Mouse (Mus musculus): ENCODE measurements around the gene Pigw.
"Not testable (repeated sequence)": the region's sequence is repeated elsewhere in the genome, so short reads cannot be mapped to it uniquely, and the experiment has no call there.

The Pigw gene

DNA sequence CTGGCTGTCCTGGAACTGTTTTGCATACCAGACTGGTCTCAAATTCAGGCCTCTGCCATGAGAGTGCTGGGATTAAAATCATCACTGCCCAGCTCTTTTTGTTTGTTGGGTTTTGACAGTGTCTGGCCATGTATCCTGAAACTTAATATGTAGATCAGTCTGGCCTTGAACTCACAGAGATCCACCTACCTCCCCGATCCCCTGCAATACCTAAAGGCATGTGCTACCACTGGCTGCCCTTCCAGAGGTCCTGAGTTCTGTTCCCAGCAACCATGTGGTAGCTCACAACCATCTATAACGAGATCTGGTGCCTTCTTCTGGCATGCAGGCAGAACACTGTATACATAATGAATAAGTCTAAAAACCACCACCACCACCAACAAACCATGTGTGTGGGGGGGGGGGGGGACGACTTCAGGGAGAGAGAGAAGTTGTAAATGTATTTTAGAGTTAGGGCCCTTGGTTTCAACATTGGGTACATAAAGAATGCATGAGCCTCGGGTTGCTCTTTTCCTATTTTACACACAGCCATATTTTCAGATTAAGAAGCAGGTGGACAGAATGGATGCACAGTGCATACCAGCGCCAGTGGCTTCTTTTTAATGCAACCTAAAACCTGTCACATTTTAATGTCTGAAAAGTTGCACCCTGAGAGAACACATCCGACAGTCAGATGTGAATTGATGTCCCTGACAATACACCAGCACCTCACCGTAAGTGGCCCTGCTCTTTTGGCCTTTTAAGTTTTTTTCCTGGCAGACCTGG lies 896 bp downstream of the Pigw start:
- no peak for DNase-seq (ENCODE audit: low read depth, low spot score)

DNA sequence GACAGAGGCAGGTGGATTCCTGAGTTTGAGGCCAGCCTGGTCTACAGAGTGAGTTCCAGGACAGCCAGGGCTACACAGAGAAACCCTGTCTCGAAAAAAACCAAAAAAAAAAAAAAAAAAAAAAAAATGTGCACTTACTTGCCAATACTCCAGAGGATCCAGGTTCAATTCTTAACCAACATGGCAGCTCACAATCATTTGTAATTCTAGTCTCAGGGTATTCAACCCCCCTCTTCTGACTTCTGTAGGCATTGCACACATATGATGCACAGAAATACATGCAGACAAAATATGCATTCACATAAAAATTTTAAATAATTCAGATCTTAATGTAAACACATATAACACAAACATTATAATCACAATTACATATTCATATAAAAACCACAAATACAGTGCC lies 4.1 kb downstream of the Pigw start:
- not testable (repeated sequence) for DNase-seq (ENCODE audit: low read depth, low spot score)

DNA sequence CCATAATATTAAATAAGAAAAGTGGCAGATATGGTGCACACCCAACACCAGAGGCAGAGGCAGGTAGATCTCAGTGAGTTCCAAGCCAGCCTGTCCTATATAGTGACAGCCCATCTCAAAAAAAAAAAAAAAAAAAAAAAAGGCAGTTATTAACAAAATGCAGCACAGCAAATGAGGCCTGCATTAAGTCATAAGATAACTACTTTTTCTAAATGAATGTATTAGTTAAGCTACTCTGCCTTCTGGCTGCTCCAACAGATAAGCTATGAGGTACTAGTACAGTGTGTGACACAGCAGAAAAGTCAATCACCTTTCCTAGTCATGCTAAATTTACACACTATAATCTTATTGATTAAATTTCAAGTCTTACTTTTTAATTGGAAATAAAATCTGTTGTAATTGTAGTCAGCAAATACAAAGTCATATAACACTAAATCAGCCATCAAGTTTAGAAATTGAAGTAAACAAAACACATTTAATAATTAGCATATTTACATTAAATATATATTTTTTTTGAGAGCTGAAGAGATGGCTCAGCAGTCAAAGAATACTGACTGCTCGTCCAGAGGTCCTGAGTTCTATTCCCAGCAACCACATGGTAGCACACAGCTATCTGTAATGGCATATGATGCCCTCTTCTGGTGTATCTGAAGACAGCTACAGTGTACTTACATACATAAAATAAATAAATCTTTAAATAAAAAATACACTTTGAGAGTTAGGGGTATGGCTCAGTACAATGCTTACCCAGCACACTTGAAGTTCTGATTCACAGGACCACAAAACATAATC lies 6.8 kb downstream of the Pigw start:
- no peak for DNase-seq (ENCODE audit: low read depth, low spot score)

DNA sequence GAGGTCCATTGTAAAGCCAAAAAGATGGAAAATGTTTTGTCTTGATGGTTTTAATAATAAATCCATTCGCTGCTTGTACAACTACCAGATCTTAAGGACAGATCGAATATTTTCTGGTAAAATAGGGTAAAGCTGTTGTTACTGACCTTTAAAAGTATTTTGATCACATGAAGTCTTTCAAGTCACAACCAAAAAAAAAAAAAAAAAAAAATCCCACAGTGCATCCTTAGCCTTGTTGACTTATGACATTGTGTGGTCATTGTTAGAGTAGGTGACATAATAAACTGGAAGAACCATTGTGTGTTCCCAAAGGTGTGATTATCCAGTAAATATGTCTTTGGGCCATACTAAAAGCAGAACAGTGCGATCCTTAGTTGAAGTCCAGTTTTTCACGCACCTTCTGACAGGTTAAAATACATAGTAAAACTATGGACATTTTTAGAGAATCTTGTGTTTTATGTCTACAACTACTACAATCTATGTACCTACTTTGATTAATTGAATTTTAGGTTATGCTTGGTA lies 8.5 kb downstream of the Pigw start:
- DNase-seq (ENCODE audit: low read depth, low spot score), result no peak

DNA sequence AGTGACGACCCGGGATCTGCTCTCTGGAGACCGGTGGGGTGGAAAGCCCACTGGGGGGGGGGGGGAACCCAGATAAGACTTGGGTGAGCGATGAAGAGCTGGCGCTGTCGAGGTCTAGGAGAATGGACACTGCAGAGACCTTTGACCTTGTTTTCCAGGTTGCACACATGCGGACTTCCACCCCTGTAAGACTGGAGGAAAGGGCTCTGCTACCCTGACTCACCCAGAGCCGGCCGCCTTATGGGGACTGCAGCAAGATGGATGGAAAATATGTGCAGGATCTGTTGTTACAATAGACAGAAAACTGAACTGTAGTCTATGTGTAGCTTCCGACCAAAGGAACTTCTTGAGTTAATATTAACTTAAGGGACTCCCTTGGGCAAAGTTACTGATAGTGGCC lies 9.0 kb downstream of the Pigw start:
- no peak for DNase-seq (ENCODE audit: low read depth, low spot score)

DNA sequence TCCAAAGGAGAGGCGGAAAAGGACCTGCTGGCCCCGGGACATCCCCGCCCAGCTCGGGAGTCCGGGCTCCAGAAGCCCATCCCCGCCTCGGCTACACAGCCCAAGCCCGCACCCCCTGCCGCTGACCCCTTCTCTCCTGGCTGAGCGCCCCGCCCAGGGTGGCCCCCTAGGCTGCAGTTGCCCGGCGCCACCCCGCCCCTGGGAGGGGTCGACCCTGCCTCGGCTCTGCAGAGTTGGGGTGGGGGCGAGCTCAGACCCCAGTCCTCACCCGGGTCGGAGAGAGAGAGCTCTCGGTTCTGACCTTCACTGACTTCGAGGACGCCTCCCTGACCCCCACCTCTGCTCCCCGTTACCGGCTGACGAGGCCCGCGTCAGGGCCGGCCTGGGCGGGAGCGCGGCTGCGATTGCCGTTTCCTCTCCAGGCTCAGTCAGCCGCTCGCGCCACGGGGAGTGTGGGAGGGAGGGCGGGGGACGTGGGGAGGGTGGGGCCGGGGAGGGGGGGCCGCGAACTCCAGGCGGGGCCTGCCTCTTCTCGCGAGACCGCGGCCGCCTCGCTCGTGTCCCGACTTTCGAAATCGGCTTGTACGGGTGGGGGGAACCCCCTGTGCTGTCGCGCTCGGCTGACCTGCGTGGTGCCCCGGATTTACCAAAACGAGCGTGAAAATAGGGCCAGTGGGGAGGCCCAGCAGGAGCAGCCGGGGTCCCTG lies 9.6 kb downstream of the Pigw start, which contains the start of gene Ggnbp2:
Gene Ggnbp2 (minus strand): TSS at position 481 of the 707 bp plus-strand sequence.
- DNase-seq (ENCODE audit: low read depth, low spot score), result peak; percentile 93

DNA sequence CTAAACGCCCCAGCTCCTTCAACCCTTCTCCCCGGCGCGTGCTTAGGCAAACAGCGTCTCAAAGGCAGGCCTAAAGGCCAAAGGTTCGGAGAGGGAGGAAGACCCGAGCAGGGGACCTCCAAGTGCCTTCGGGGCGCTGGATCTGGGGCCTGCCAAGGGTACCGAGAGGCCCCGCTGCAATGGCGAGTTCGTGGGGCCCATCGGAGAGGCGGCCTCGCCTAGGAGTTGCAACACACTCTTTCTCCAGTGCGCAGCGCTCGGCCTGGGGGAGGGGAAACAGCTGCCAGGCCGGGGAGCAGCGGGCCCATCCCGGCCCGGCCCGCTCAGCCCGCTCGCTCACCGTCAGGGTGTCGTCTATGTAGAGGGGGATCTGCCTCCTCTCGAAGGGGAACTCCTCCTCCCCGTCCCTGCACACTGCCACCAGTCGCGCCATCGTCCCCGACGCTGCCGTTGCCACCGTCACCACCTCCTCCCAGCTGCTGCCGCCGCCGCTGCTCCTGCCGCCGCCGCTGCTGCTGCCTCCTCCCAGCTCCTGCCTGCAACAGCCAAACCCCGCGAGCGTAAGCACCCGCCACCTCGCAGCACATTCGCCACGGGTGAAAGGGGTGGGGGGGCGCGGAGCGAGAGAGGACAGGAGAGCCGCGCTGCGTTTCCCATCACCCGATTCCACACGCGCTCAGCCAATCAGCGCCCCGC lies 10.4 kb downstream of the Pigw start:
- DNase-seq (ENCODE audit: low read depth, low spot score), result peak; percentile 97

DNA sequence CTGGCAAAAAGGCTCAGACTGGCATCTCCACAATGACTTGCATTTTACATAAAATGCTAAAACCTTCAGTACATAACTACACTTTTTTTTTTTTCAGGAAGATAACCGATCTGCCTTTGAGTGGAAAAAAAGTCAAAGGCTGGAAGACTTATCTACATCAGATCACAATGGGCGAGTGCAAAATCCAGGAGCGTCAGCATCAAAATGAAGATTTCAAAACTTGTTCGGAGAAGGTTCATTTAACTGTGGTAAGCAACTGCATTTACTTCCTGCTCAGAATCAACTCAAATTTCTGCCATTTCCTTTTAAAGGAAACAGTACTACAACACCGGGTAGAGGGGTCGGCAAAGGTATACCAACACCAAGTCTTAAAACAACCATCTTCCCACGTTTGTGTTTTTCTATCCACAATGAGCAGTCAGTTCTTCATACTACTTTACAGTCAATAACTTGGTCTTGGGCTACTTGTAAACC lies 11.3 kb downstream of the Pigw start:
- DNase-seq (ENCODE audit: low read depth, low spot score), result no peak

DNA sequence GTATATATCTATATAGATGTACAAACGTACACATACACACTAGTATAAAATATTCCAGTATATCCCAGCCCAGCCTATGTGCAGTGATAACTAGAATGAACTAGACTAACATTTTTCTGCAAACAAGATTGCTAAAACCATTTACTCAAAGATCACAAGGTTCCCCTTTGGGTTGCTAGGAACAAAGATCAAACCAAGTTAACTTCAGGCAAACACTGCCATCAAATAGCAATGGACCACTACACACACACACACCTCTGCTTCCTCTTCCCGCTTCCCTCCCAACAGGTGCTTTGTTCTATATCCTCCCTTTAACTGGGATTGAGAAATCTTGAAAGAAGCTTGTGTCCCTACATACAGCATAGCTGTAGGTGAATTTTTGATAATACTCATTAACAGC lies 12.5 kb downstream of the Pigw start:
- DNase-seq (ENCODE audit: low read depth, low spot score), result no peak

DNA sequence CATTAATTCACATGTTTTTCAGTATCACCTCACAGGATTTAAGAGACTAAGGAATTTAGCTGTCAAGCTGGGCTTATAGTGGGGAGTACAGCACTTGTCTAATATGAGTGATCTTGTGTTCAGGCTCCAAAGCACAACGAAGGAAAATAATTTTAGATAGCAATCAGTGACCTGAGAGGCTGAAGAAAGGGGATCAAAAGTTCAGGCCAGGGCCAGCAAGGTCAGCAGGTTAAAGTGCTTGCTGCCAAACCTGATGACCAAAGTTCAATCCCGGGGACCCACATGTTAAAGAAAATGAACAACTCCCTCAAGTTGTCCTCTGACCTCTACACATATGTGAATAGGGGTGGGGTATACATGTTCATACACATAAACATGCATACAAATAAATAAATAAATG lies 14.8 kb downstream of the Pigw start:
- DNase-seq (ENCODE audit: low read depth, low spot score), result no peak

DNA sequence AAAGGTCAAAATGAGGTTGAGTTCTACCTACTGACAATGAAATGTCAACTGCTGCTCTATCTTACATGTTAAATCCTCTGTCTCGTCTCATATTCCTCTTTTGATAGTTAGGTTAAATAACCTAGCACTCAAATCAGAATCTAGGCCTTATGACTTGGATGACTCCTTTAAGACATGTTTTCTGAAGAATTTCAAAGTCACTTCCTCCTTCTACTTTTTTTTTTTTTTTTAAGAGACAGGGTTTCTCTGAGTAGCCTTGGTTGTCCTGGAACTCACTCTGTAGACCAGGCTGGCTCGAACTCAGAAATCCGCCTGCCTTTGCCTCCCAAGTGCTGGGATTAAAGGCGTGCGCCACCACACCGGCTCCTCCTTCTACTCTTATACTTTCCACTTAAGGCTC lies 24.8 kb downstream of the Pigw start:
- DNase-seq (ENCODE audit: low read depth, low spot score), result no peak

DNA sequence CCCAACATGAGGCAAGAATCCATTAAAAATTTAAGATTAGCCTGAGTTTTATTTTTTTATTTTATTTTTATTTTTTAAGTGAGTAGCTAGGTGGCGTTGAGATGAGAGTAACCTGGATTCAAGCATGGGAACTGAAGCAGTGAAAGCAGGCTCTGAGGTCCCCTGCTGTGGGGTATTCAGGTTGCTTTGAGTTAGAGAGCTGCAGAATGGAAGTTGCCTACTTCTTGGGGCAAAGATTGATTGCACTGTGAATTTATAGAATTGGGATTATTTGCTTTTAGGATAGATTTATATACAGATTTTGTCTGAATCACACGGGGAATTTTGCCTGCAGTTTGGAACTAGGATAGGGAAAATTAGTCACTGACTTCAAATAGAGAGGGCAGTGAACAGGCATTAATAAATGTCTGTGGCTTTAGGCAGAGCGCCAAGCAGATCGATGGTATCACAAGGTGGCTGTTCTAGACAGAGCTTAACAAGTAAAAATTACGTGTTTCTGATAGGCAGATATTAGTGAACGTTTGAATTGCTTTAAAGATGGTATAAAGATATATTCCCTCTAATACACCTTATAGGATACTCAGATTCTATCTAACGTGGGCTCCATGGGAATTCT lies 32.5 kb downstream of the Pigw start:
- DNase-seq (ENCODE audit: low read depth, low spot score), result no peak

DNA sequence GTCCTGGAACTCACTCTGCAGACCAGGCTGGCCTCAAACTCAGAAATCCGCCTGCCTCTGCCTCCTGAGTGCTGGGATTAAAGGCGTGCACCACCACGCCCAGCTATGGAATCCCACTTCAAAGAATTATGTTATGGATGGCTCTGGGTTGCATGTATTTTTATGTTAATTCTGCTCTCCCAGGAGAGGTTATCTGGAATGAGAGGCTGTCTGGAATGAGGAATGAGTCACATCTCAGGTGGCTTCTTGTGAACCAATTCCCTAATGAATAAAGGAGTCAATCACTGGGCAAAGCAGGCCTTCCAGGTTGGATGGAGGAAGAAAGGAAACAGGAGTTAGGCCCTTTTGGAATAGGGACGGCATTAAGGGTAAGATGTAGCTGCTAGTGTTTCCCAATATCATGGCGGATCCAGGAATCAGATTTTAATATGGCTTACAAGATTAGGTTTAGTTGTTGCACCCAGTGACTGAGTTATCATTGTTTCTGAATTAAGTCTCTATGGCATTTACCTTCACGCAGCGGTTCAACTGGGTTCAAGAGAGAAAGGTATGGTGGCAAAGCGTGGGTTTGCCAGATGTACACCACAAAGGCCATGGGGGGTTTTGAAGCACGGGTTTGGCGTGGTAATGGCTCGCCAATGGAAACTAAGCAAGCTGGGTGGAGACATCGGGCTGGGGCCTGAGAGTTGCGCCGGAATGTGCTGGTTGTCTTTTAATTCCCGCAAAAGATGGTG lies 33.2 kb downstream of the Pigw start:
- no peak for DNase-seq (ENCODE audit: low read depth, low spot score)

DNA sequence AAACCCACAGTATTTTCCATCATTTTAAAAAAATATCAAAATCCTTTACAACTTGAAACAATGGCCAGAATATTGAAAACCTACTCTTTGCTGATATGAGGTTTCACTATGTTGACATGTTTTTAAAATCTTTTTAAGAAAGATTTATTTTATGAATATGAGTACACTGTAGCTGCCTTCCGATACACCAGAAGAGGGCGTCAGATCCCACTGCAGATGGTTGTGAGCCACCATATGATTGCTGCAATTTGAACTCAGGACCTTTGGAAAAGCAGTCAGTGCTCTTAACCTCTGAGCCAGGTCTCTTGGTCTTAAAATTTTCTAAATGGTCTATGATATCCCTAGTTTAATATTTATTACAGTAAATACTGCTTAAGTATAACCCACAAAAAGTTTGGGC lies 40.8 kb downstream of the Pigw start:
- no peak for DNase-seq (ENCODE audit: low read depth, low spot score)

DNA sequence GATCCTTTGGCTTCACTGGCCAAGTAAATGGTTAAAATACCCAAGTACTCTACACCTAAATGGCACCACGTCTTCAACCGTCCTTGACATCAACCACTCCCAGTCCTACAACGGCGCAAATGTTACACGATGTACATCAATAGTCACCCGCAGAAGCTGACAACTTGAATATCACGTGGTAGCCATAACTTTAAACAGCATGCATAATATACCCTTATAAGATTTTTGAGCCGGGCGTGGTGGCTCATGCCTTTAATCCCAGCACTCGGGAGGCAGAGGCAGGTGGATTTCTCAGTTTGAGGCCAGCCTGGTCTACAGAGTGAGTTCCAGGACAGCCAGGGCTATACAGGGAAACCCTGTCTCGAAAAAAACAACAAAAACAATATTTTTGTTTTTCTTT lies 50.6 kb downstream of the Pigw start:
- DNase-seq (ENCODE audit: low read depth, low spot score), result not testable (repeated sequence)

DNA sequence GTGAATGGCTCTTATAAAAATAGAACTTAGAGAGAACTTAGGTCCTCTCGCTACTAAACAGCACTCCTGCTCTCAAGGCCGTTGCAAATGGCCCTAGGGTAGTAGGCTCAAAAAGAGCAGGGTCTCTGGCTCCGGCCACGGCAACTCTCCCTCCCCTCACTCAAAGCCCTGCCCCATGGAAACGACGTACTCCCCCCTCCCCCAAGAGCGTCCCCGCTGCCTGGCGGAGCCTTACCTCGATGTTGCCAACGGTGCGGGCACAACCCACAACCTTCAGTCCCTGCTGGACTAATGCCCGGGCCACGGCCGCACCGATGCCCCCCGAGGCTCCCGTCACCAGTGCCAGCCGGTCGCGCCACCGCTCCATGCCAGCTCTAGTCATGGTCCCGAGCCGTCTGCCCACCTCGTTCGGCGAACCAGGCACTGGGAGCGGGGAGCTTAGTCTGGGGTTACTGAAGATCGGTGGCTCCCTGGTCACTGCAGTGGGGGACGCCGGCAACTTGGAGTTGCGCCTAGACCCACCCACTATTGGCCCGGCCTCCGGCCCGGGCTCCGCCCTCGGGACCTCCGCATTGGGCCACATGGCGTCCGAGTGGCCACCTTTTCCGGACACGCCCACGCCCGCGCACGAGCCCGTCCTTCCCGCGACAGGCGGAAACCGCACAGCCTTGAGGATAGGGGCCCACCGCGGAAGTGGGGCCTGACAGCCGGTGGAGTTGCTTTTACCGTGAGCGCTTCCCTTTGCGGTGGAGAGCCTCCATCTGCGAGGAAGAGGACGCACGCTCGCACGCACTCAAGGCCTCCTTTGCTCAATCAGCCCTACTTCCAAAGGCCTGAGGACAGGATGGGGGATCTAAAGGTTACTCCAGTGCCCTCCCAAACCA lies 51.3 kb downstream of the Pigw start, which contains the start of gene Dhrs11:
Gene Dhrs11 (minus strand): TSS at position 479 of the 884 bp plus-strand sequence.
- DNase-seq (ENCODE audit: low read depth, low spot score), result peak; percentile 89

DNA sequence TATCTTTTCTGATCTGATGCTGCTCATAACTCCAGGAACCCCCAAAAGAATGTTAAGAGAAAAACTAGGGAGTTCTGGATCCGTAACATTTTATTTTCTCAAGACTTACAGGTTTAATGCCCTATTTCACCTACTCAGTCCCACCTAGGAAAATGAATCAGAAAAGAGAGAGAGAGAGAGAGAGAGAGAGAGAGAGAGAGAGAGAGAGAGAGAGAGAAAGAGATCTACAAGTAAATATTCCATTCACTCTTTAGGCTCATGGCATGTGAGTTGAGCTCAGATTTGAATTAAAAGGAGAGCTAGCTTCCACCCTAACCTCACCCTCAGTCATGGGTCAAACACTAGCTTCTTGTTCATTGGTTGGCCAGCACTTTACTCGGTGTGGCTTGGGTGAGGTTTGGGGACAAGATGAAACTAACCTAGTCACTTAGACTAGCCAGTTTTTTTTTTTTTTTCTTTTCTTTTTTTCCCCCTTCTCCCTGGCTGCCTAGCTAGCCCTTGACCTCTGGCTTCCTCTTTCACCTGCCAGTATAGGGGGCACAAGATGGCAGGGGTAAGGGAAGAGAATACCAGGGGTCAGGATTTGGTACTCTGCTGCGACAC lies 52.1 kb downstream of the Pigw start:
- no peak for DNase-seq (ENCODE audit: low read depth, low spot score)

DNA sequence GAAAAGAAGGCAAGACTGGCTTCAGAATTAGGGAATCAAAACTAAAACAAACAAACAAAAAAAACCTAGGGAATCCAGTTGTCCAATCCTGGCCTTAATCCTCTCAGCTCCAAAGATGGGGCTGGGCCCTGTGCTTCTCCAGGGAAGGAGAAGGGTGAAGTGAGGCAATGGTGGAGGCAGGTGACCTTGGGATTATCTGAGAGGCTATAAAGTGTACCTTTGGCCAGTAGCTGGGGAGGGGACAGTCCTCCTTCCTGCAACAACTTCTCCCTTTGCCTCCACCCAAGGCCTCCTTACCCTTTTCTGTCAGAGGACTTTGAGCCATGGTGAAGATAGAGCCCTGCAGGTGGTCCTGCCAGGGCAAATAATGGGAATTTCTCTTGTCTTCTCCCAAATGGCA lies 52.6 kb downstream of the Pigw start:
- DNase-seq (ENCODE audit: low read depth, low spot score), result no peak
